Mouse (Mus musculus) G1E (cell line): ENCODE measurements around the gene Slc43a1. TPM values are rescaled to one million over a fixed set of nuclear protein-coding genes. Genes with fewer than 3 reads are reported as not detected.
A peak's percentile ranks its signal among the peaks of the same experiment; 100 is the strongest.
"Not testable (repeated sequence)": the region's sequence is repeated elsewhere in the genome, so short reads cannot be mapped to it uniquely, and the experiment has no call there.

Source experiments
- ATAC-seq: 2 replicates; pipeline ENCODE4 v1.8.0; 2016; ENCODE audit warnings: mild to moderate bottlenecking; ENCODE audit not compliant: insufficient number of reproducible peaks, poor library complexity, low FRiP score, severe bottlenecking; ENCODE audit errors: extremely low read depth
- DNase-seq: peaks from one replicate; pipeline ENCODE4 v3.0.0; 2012; ENCODE audit warnings: low spot score
- H3K27me3 ChIP-seq: 2 replicates; pipeline ENCODE4 v1.6.1; 2012; ENCODE audit warnings: mild to moderate bottlenecking, low read length, inconsistent platforms; ENCODE audit not compliant: insufficient read depth
- H3K36me3 ChIP-seq: replicated peaks from 2 replicates; pipeline ENCODE3; 2012; ENCODE audit warnings: mild to moderate bottlenecking, inconsistent platforms
- H3K4me1 ChIP-seq: 2 replicates; pipeline ENCODE4 v1.6.1; 2012; ENCODE audit warnings: low read depth, low read length, inconsistent platforms, mixed read lengths; ENCODE audit not compliant: insufficient read depth
- H3K4me3 ChIP-seq: 2 replicates; pipeline ENCODE4 v1.5.1; 2012; ENCODE audit warnings: low read depth, mild to moderate bottlenecking, inconsistent platforms, low read length, moderate library complexity, mixed read lengths
- H3K9me3 ChIP-seq: replicated peaks from 2 replicates; pipeline ENCODE4 v1.6.1; 2012; ENCODE audit warnings: inconsistent platforms
- CTCF ChIP-seq: IDR thresholded peaks from 2 replicates; pipeline ENCODE4 v1.5.1; 2012; ENCODE audit warnings: low read depth, low read length, inconsistent platforms, mixed read lengths
- GATA1 ChIP-seq: IDR thresholded peaks from 2 replicates; pipeline ENCODE4 v1.6.1; 2012; ENCODE audit warnings: borderline replicate concordance, low read length, inconsistent platforms, mixed read lengths
- GATA2 ChIP-seq: IDR thresholded peaks from 2 replicates; pipeline ENCODE4 v1.6.1; 2012; ENCODE audit warnings: low read depth, low read length, inconsistent platforms, borderline replicate concordance
- POLR2AphosphoS5 ChIP-seq: IDR thresholded peaks from 2 replicates; pipeline ENCODE4 v1.6.1; 2012; ENCODE audit warnings: low read depth, low read length, inconsistent platforms; ENCODE audit not compliant: insufficient replicate concordance
- TAL1 ChIP-seq: conservative IDR thresholded peaks from 2 replicates; pipeline ENCODE4 v1.6.1; 2012; ENCODE audit warnings: low read depth, low read length, inconsistent platforms, mixed read lengths
- polyA plus RNA-seq: library from polyadenylated mRNA; stranded (reverse); fragments of >175 nt; gene quantifications from 2 replicates; pipeline ENCODE4 v1.2.3, GENCODE M21; 2012
- total RNA-seq, 2 experiments: library from RNA; stranded (forward) in 1 of 2; stranded (reverse) in 1 of 2; fragments of 200-1000 nt in 1 of 2; fragments of >200 nt in 1 of 2; fragmentation: Nextera tagmentation in 1 of 2; gene quantifications; 2 replicates each; pipeline ENCODE4 v1.2.3; 2014 to 2017

The Slc43a1 gene
- total and polyA plus RNA-seq, 3 experiments: 0.05 to 62.5 TPM; not detected in 1

GRCm38 (mm10) chr2:84798493-84798921 is 40.1 kb upstream of the Slc43a1 start, which contains the start of gene Ube2l6:
Gene Ube2l6, plus strand, starts transcription at chr2:84798828.
- peak; percentile 93 for ATAC-seq
- Histone ChIP-seq H3K4me1 (peaks cover 40% of the 10 kb centered on the region), H3K36me3 (peaks cover 16% of the 10 kb centered on the region), H3K27me3 (no peaks in the 10 kb centered on the region), H3K9me3 (peaks cover 19% of the 10 kb centered on the region), H3K4me3 (peak within 1 kb of the TSS; percentile 82)
- peak; percentile 74 for DNase-seq
- TF ChIP-seq TAL1: peak; percentile 60; the same call in 1 of the 2 replicates
- no peak for TF ChIP-seq POLR2AphosphoS5
- TF ChIP-seq CTCF: no peak
- TF ChIP-seq GATA2: no peak
- no peak for TF ChIP-seq GATA1

DNA sequence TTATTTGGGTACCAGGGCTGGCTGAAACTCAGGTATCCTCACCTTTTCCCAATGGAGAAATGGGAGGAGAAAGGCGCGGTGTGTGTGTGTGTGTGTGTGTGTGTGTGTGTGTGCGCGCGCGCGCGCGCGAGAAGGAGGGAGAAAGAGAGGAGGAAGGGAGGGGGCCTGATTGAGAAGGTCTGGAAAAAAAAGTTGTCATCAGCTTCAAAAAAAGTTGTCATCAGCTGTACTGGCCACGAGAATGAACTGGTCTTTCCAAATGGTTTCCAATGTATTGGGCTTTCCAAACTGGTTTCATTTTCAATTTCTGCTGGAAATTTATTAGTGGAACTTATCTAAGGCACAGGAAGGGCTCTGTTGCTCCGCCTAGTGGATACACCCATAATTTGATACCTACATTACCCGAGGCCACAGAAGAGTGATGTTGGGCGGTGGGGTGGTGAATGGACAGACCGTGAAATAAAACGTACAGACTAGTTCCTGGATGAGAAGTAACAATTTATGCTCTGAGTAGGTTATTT is 39.5 kb upstream of the Slc43a1 start:
- ATAC-seq (peak; percentile 47), DNase-seq (peak; percentile 64)
- Histone ChIP-seq H3K36me3 (peaks cover 22% of the 10 kb centered on the region), H3K4me1 (peaks cover 34% of the 10 kb centered on the region), H3K9me3 (peaks cover 18% of the 10 kb centered on the region), H3K27me3 (no peaks in the 10 kb centered on the region), H3K4me3 (peak overlapping the region; percentile 82)
- peak; percentile 30; the same call in 1 of the 2 replicates for TF ChIP-seq CTCF
- TF ChIP-seq POLR2AphosphoS5: no peak
- no peak for TF ChIP-seq GATA2

GRCm38 (mm10) chr2:84800304-84800703 is 38.3 kb upstream of the Slc43a1 start:
- H3K27me3 ChIP-seq: no peaks in the 10 kb centered on the region
- H3K4me3 ChIP-seq: peak overlapping the region; percentile 9; the same call in 1 of the 2 replicates
- peaks cover 31% of the 10 kb centered on the region for H3K36me3 ChIP-seq
- TF ChIP-seq POLR2AphosphoS5 (no peak), TAL1 (no peak), GATA2 (no peak), CTCF (no peak), GATA1 (no peak)
- DNase-seq (no peak), ATAC-seq (no peak)
- peaks cover 31% of the 10 kb centered on the region for H3K4me1 ChIP-seq
- H3K9me3 ChIP-seq: peaks cover 6% of the 10 kb centered on the region

DNA sequence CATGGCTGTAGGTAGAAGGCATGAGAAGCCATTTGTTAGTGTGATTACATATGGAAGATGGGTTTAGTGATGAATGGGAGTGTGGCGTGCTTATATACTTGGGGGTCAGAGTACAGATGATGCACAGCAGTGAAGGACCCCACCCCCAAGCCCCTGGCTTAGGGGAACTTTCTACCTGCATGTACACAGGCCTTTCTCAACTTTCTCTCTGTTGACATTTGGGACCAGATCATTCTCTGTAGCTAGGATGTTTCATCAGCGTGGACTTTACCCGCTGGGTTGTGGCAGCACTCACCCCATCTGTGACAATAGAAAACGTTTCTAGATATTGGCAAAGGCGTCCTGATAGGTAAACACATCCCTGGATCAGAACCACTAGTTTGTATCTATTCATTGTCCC is 37.4 kb upstream of the Slc43a1 start:
- H3K27me3 ChIP-seq, H3K4me3 ChIP-seq, DNase-seq, ATAC-seq, H3K9me3 ChIP-seq: not testable (repeated sequence)
- Histone ChIP-seq H3K4me1 (peaks cover 31% of the 10 kb centered on the region), H3K36me3 (peaks cover 39% of the 10 kb centered on the region)

GRCm38 (mm10) chr2:84803963-84804362 is 34.7 kb upstream of the Slc43a1 start:
- DNase-seq: no peak

DNA sequence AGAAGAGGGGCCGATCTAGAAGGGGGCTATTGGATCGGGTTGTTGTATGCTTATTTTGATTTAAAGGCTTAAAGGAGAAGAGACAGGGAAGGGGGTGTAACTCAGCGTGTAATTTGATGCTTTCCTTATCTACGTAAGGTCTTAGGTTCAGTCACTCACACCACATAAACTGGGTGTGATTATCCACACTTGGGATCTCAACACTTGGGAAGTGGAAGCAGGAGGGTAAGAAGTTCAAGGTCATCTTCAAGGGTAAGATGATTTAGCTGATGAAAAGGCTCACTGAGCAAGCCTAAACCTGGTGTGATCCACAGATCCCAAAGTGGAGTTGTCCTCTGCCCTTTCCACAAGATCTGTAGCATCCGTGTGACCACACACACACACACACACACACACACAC is 32.1 kb upstream of the Slc43a1 start:
- no peak for DNase-seq
- Histone ChIP-seq H3K9me3 (peaks cover 26% of the 10 kb centered on the region), H3K36me3 (peaks cover 72% of the 10 kb centered on the region), H3K27me3 (no peaks in the 10 kb centered on the region), H3K4me3 (no peak overlapping the region), H3K4me1 (peaks cover 18% of the 10 kb centered on the region)
- no peak for ATAC-seq
- TF ChIP-seq POLR2AphosphoS5 (no peak), CTCF (no peak)

More at GRCm38 (mm10) chr2:84803963-84804362, 34.7 kb upstream of the Slc43a1 start:
- ATAC-seq: no peak
- Histone ChIP-seq H3K4me1 (peaks cover 19% of the 10 kb centered on the region), H3K27me3 (no peaks in the 10 kb centered on the region), H3K36me3 (peaks cover 64% of the 10 kb centered on the region), H3K9me3 (peaks cover 11% of the 10 kb centered on the region), H3K4me3 (no peak overlapping the region)
- TF ChIP-seq GATA2 (no peak), GATA1 (no peak), CTCF (no peak), TAL1 (no peak), POLR2AphosphoS5 (no peak)

DNA sequence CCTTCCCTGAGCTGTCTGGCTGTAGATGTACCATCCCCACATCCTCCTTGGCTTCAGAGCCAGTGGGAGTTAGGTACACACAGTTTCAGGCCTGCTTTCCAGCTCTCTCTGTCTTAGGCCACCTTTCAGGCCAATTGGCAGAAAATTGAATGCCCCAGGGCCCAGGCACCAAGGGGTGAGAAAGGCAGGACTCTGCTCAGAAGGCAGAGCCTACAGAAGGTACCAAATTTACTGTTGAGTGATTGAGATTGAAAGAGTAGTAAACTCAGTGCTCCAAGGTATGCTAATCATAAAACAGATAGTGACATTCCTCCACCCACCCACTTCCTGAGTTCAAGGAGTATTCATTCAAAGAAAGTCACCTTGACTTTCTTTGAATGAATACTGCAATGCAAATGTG is 29.3 kb upstream of the Slc43a1 start:
- DNase-seq (no peak), ATAC-seq (no peak)
- Histone ChIP-seq H3K9me3 (peaks cover 26% of the 10 kb centered on the region), H3K4me1 (peaks cover 29% of the 10 kb centered on the region), H3K27me3 (no peaks in the 10 kb centered on the region), H3K4me3 (no peak overlapping the region), H3K36me3 (peaks cover 49% of the 10 kb centered on the region)
- no peak for TF ChIP-seq CTCF
- TF ChIP-seq POLR2AphosphoS5: no peak
- TF ChIP-seq GATA1: no peak
- no peak for TF ChIP-seq GATA2
- no peak for TF ChIP-seq TAL1
